ENCODE assay signal across 7 mouse cellular contexts in genomic region chr1:167337463-167338095, GRCm38 (mm10). TPM values are rescaled to one million over a fixed set of nuclear protein-coding genes. Genes with fewer than 3 reads are reported as not detected.
DNase-seq lines count a peak whose midpoint lies in the region; ATAC-seq and TF ChIP-seq lines count a peak whose summit lies in the region.

No protein-coding gene starts in this region.

- H3K4me3 ChIP-seq in forebrain, postnatal 0 days (ENCODE audit: low read depth, low read length), result no peak overlapping the region
- no peak overlapping the region for H3K4me3 ChIP-seq in midbrain, embryonic 13.5 days (replicated peaks)

- peak; percentile 86 for TF ChIP-seq CTCF in forebrain, postnatal 0 days (IDR thresholded peaks at IDR 0.05; ENCODE audit: low read depth)

- peak; percentile 97 for DNase-seq in NIH3T3 (ENCODE audit: low read depth)
- DNase-seq in c-Kit-positive CD71-positive TER-119-positive erythroid progenitor cells, embryonic 14.5 days (ENCODE audit: low spot score), result peak; percentile 90
- peak; percentile 95 for DNase-seq in forebrain, postnatal 0 days
- peak; percentile 86 for DNase-seq in hindlimb bud, embryonic 11.5 days (ENCODE audit: extremely low spot score, low read depth, low spot score)
- DNase-seq in left cerebral cortex, adult 8-10 months (ENCODE audit: low spot score in 2 of 2), result peak; percentile 85 to 89
- peak; percentile 74 for DNase-seq in spleen, adult 12 weeks (ENCODE audit: low spot score)

- H3K27me3 ChIP-seq in forebrain, postnatal 0 days (ENCODE audit: insufficient read depth, low read length), result no peaks in the 10 kb centered on the region
- H3K27me3 ChIP-seq in midbrain, embryonic 13.5 days, result peaks cover 8% of the 10 kb centered on the region

- WGBS in forebrain, postnatal 0 days, result 20% methylated on average over 12 of the region's 12 CpGs
- WGBS in midbrain, embryonic 13.5 days, result 21% methylated on average over 12 of the region's 12 CpGs

- H3K27ac ChIP-seq in forebrain, postnatal 0 days (ENCODE audit: low read depth, low read length), result no peak overlapping the region
- H3K27ac ChIP-seq in midbrain, embryonic 13.5 days, result no peak overlapping the region

- 0 out of 2 replicates have a peak, but pooled peaks cover 4% of the 10 kb centered on the region for H3K4me1 ChIP-seq in forebrain, postnatal 0 days (ENCODE audit: insufficient read depth)
- no peaks in the 10 kb centered on the region for H3K4me1 ChIP-seq in midbrain, embryonic 13.5 days (replicated peaks)

- ATAC-seq in forebrain, postnatal 0 days, result peak; percentile 91
- ATAC-seq in midbrain, embryonic 13.5 days, result 0 out of 2 replicates have a peak, but pooled peaks have one; percentile 64

- peaks cover 10% of the 10 kb centered on the region; the same call in 1 of the 2 replicates for H3K36me3 ChIP-seq in forebrain, postnatal 0 days (ENCODE audit: insufficient read depth)
- H3K36me3 ChIP-seq in midbrain, embryonic 13.5 days, result peaks cover 7% of the 10 kb centered on the region

- no peak overlapping the region for H3K4me2 ChIP-seq in forebrain, postnatal 0 days (ENCODE audit: low read depth)
- H3K4me2 ChIP-seq in midbrain, embryonic 13.5 days (replicated peaks), result no peak overlapping the region

- H3K9ac ChIP-seq in forebrain, postnatal 0 days, result no peak overlapping the region
- H3K9ac ChIP-seq in midbrain, embryonic 13.5 days (replicated peaks), result no peak overlapping the region

- H3K9me3 ChIP-seq in forebrain, postnatal 0 days (ENCODE audit: low read length), result no peaks in the 10 kb centered on the region
- H3K9me3 ChIP-seq in midbrain, embryonic 13.5 days, result no peaks in the 10 kb centered on the region

RNA-seq across cellular contexts. Expression of gene Aldh9a1, which starts 12.2 kb away (rescaled TPM):
- total RNA-seq in forebrain, postnatal 0 days (2014; rRNA removed), result 13.2 and 18.7 TPM in 2 replicates
- 26.3 and 36.7 TPM in 2 replicates for polyA plus RNA-seq in forebrain, postnatal 0 days (2015; fragmentation: Nextera tagmentation; extraction: Ambion mirVana)
- 10 to 100 TPM; 21.9 to 26.4 (median 22.7) TPM for total RNA-seq in left cerebral cortex, adult 8-10 months (2022)
- 27.9 and 28.1 TPM in 2 replicates for polyA plus RNA-seq in midbrain, embryonic 13.5 days (2015; fragmentation: Nextera tagmentation; extraction: Ambion mirVana)

RNA-seq across cellular contexts. Expression of gene Tmco1, which starts 29.4 kb away (rescaled TPM):
- 55.2 and 60.4 TPM in 2 replicates for total RNA-seq in forebrain, postnatal 0 days (2014; rRNA removed)
- polyA plus RNA-seq in forebrain, postnatal 0 days (2015; fragmentation: Nextera tagmentation; extraction: Ambion mirVana), result 70.0 and 76.7 TPM in 2 replicates
- total RNA-seq in left cerebral cortex, adult 8-10 months (2022), result 10 to 100 TPM; 50.9 to 56.1 (median 53.0) TPM
- polyA plus RNA-seq in midbrain, embryonic 13.5 days (2015; fragmentation: Nextera tagmentation; extraction: Ambion mirVana), result 75.3 and 76.9 TPM in 2 replicates

RNA-seq across cellular contexts. Expression of gene Uck2, which starts 52.5 kb away (rescaled TPM):
- total RNA-seq in forebrain, postnatal 0 days (2014; rRNA removed), result 80.7 and 82.2 TPM in 2 replicates
- 48.2 and 59.3 TPM in 2 replicates for polyA plus RNA-seq in forebrain, postnatal 0 days (2015; fragmentation: Nextera tagmentation; extraction: Ambion mirVana)
- 10 to 100 TPM; 25.8 to 33.4 (median 29.2) TPM for total RNA-seq in left cerebral cortex, adult 8-10 months (2022)
- polyA plus RNA-seq in midbrain, embryonic 13.5 days (2015; fragmentation: Nextera tagmentation; extraction: Ambion mirVana), result 67.6 and 70.1 TPM in 2 replicates

RNA-seq across cellular contexts. Expression of gene Mgst3, which starts 56.1 kb away (rescaled TPM):
- 192 and 268 TPM in 2 replicates for total RNA-seq in forebrain, postnatal 0 days (2014; rRNA removed)
- 243 and 282 TPM in 2 replicates for polyA plus RNA-seq in forebrain, postnatal 0 days (2015; fragmentation: Nextera tagmentation; extraction: Ambion mirVana)
- total RNA-seq in left cerebral cortex, adult 8-10 months (2022), result 100 to 1,000 TPM in 1 of 4 experiments, 10 to 100 TPM in 3; 93.7 to 109 (median 95.2) TPM
- 80.2 and 83.6 TPM in 2 replicates for polyA plus RNA-seq in midbrain, embryonic 13.5 days (2015; fragmentation: Nextera tagmentation; extraction: Ambion mirVana)
